Mouse (Mus musculus) embryonic facial prominence, embryonic 11.5 days (tissue): ENCODE data around the gene Hoxc8. TPM values are rescaled to one million over a fixed set of nuclear protein-coding genes. Genes with fewer than 3 reads are reported as not detected.

Experiments
- ATAC-seq: fragments of 200-750 bp; cut with Nextera tagmentation; replicated peaks from 2 replicates; pipeline ENCODE4 v1.8.0; 2017; ENCODE audit warnings: low read depth; ENCODE audit not compliant: insufficient number of reproducible peaks, low FRiP score, low TSS enrichment
- DNase-seq: peaks from one replicate; pipeline ENCODE4 v3.0.0-alpha.2; 2015; ENCODE audit warnings: low spot score
- H3K27ac ChIP-seq: fragments of 300-500 bp; sonication (generic); replicated peaks from 2 replicates; pipeline ENCODE4 v1.5.1; 2014; ENCODE audit warnings: mild to moderate bottlenecking, low read depth, low read length, control low read depth
- H3K27me3 ChIP-seq: fragments of 300-500 bp; sonication (generic); 2 replicates; pipeline ENCODE4 v1.6.1; 2014; ENCODE audit warnings: mild to moderate bottlenecking, low read length, moderate library complexity, mixed read lengths; ENCODE audit not compliant: control insufficient read depth, insufficient read depth
- H3K36me3 ChIP-seq: fragments of 300-500 bp; sonication (generic); replicated peaks from 2 replicates; pipeline ENCODE4 v1.6.1; 2014; ENCODE audit warnings: low read depth, mild to moderate bottlenecking, low read length, moderate library complexity, mixed read lengths; ENCODE audit not compliant: control insufficient read depth, insufficient read depth
- H3K4me1 ChIP-seq: fragments of 300-500 bp; sonication (generic); 2 replicates; pipeline ENCODE4 v1.6.1; 2014; ENCODE audit warnings: low read length, mixed read lengths; ENCODE audit not compliant: control insufficient read depth, insufficient read depth
- H3K4me2 ChIP-seq: fragments of 300-500 bp; sonication (generic); 2 replicates; pipeline ENCODE4 v1.6.1; 2014; ENCODE audit warnings: low read depth, mild to moderate bottlenecking, control low read depth, low read length, moderate library complexity
- H3K4me3 ChIP-seq: fragments of 300-500 bp; sonication (generic); 2 replicates; pipeline ENCODE4 v1.5.1; 2014; ENCODE audit warnings: low read depth, low read length, control low read depth
- H3K9ac ChIP-seq: fragments of 300-500 bp; sonication (generic); replicated peaks from 2 replicates; pipeline ENCODE4 v1.6.1; 2014; ENCODE audit warnings: mild to moderate bottlenecking, control low read depth, low read length
- H3K9me3 ChIP-seq: fragments of 300-500 bp; sonication (generic); replicated peaks from 2 replicates; pipeline ENCODE4 v1.6.1; 2016; ENCODE audit warnings: mild to moderate bottlenecking, low read length, inconsistent platforms, mixed read lengths; ENCODE audit not compliant: control insufficient read depth
- WGBS: fragments of 180-500 bp; shearing (Covaris S2); extraction: QIAGEN DNeasy Blood & Tissue Kit; methylation state at CpG from one replicate; pipeline ENCODE4 v1.1.7; 2014; 5-methylcytosine and 5-hydroxymethylcytosine counted together
- polyA plus RNA-seq: library from polyadenylated mRNA; unstranded; fragments of >200 nt; fragmentation: Nextera tagmentation; extraction: Ambion mirVana; gene quantifications from 2 replicates; pipeline ENCODE4 v1.2.1, GENCODE M21; 2014

The Hoxc8 gene
- polyA plus RNA-seq, 1 experiment from 2014 or later: not detected

DNA sequence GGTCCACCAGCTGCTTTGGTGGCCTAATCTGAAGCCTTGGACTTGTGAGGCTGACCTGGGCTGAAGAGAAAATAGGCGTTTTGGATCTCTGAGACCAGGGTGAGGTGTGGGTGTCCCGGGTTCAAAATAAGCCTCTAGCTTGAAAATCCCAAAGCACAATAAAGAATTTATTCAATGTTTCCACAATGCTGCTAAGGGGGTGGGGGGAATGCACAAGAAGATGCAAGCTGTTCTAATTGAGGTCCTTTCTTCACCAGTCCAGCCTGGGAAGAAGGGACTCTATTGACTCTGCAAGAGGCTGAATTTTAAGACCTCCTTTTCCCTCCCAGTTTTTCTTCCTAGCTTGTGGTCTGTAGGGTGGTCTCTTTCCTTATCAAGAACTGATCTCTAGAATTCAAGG is 39.5 kb upstream of the Hoxc8 start:
- ATAC-seq (no peak), DNase-seq (no peak)
- Histone ChIP-seq H3K27ac (no peak overlapping the region), H3K9ac (no peak overlapping the region), H3K27me3 (peaks cover 98% of the 10 kb centered on the region), H3K9me3 (no peaks in the 10 kb centered on the region), H3K36me3 (no peaks in the 10 kb centered on the region), H3K4me2 (no peak overlapping the region), H3K4me1 (no peaks in the 10 kb centered on the region), H3K4me3 (no peak overlapping the region)
- 8% methylated on average over 2 of the region's 2 CpGs for WGBS

DNA sequence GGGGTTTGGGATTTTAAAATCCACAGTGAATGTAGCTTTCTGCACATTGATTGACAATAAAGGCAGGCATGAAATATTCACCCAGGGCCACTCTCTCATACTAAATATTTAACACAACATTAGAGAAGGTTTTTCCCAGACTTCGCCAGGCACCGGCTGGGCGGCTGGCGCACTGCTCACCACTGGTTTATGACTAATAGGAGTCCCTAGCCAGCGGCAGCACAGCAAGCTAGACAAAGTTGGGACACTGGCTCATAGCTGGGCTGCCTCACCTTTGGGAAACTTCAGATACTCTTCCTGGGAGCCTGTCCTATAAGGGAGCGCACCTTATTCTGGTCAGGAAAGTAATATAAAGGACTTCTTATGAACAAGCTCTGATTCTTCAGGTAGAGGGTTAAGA is 36.8 kb upstream of the Hoxc8 start:
- Histone ChIP-seq H3K36me3 (no peaks in the 10 kb centered on the region), H3K27ac (no peak overlapping the region), H3K9me3 (no peaks in the 10 kb centered on the region), H3K9ac (no peak overlapping the region), H3K27me3 (peaks cover 96% of the 10 kb centered on the region), H3K4me2 (no peak overlapping the region), H3K4me1 (no peaks in the 10 kb centered on the region), H3K4me3 (no peak overlapping the region)
- DNase-seq (no peak), ATAC-seq (no peak)
- WGBS: 5% methylated on average over 6 of the region's 6 CpGs

DNA sequence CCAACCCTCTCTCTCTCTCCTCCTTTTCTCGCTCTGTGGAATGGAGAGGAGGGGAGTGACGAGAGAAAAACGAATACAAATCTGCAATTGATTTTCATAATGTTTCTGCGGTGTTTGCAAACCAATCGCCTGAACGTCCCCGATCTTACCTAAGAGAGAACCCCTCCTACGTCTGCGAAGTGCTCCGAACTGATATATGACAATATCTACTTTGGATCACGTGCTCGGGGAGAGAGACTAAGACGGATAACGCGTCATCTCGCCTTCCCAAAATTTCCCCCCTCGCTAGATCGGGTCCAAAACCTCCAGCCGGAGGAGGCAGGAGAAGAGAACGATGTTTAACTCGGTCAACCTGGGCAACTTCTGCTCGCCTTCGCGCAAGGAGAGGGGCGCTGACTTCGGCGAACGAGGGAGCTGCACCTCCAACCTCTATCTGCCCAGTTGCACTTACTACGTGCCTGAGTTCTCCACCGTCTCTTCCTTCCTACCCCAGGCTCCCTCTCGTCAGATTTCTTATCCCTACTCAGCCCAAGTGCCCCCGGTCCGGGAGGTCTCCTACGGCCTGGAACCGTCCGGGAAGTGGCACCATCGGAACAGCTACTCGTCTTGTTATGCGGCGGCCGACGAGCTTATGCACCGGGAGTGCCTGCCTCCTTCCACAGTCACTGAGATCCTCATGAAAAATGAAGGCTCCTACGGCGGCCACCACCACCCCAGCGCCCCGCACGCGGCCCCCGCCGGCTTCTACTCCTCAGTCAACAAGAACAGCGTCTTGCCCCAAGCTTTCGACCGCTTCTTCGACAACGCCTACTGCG is 36.0 kb upstream of the Hoxc8 start, which contains the start of gene Hoxc11:
Gene Hoxc11, plus strand, starts transcription at position 236 of the 815 bp plus-strand sequence.
- Histone ChIP-seq H3K36me3 (no peaks in the 10 kb centered on the region), H3K4me3 (no peak within 1 kb of the TSS), H3K4me2 (no peak within 1 kb of the TSS), H3K4me1 (no peaks in the 10 kb centered on the region), H3K9ac (no peak within 1 kb of the TSS), H3K9me3 (no peaks in the 10 kb centered on the region), H3K27ac (no peak within 1 kb of the TSS), H3K27me3 (peaks cover 92% of the 10 kb centered on the region)
- WGBS: 1% methylated on average over 56 of the region's 57 CpGs
- DNase-seq (no peak), ATAC-seq (no peak)

DNA sequence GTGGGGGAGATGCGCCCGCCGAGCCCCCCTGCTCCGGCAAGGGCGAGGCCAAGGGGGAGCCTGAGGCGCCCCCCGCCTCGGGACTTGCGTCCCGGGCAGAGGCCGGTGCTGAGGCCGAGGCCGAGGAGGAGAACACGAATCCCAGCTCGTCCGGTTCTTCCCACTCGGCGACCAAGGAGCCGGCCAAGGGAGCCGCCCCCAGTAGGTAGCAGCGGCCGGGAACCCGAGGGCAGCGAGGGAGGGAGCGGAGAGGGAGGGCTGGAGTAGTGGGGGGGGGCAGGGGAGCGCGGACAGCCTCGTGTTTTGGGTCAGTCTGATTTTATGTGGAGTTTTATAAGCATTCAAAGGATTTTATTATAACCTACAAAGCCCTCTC is 35.4 kb upstream of the Hoxc8 start:
- H3K36me3 ChIP-seq: no peaks in the 10 kb centered on the region
- H3K9ac ChIP-seq: no peak overlapping the region
- no peak overlapping the region for H3K27ac ChIP-seq
- no peaks in the 10 kb centered on the region for H3K4me1 ChIP-seq
- no peak overlapping the region for H3K4me3 ChIP-seq
- H3K27me3 ChIP-seq: peaks cover 92% of the 10 kb centered on the region
- DNase-seq (no peak), ATAC-seq (no peak)
- no peak overlapping the region for H3K4me2 ChIP-seq
- WGBS: under 1% methylated on average over 28 of the region's 28 CpGs
- H3K9me3 ChIP-seq: no peaks in the 10 kb centered on the region

DNA sequence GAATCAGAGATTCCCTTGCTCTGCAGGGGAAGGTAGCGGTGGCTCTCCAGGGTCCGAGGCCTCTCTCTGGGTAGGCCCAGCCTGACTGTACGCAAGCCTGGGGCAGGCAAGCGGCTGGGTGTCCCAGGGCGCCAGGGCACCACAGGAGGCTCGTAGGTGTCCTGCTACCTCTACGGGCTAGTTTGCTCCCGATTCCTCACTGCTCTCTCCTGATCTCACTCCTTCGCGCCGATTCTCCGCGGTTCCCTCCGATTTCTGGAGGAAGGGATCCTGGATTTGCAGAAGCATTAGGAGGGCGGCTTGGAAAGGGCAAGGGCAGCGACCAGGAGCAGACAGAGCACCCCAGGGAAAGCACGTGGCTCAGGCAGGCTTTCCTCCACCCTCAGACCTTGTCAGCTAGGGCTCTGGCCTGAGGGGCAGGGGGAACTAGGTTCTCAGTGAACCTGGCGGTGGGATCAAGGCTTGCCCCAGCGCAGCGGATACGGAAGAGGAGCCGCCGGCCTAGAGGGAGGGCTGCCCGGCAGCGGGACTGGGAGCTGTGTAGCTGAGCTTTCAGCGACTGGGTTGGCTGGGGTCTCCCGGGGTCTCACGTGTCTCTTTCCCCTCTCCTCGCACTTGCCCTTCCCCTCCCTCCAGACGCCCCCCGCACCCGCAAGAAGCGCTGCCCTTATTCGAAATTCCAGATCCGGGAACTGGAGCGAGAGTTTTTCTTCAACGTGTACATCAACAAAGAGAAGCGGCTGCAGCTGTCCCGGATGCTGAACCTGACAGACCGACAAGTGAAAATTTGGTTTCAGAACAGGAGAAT is 34.4 kb upstream of the Hoxc8 start:
- H3K9ac ChIP-seq: no peak overlapping the region
- peaks cover 92% of the 10 kb centered on the region for H3K27me3 ChIP-seq
- H3K4me1 ChIP-seq: no peaks in the 10 kb centered on the region
- H3K36me3 ChIP-seq: no peaks in the 10 kb centered on the region
- no peaks in the 10 kb centered on the region for H3K9me3 ChIP-seq
- H3K27ac ChIP-seq: no peak overlapping the region
- ATAC-seq (no peak), DNase-seq (no peak)
- H3K4me2 ChIP-seq: no peak overlapping the region
- WGBS: under 1% methylated on average over 40 of the region's 40 CpGs
- H3K4me3 ChIP-seq: no peak overlapping the region

DNA sequence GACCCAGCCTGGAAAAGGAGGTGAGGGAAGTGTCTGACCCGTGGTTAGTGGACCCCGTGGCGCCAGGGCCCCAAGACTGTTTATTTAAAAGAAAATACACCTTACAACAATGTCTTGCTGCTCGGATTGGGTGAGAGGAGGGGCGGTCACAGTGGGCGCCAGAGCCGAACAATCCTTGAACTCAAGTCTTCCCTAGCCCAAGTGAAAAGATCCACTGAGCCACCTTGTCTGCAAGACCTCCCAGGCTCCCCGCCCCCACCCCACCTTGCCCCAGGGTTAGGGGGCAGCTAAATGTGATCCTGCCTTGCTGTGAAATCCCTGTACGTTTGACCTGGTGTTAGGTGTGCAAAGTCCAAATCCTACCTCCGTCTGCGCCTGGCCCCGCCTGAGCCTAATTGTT is 33.5 kb upstream of the Hoxc8 start:
- H3K9ac ChIP-seq: no peak overlapping the region
- WGBS: 1% methylated on average over 12 of the region's 12 CpGs

DNA sequence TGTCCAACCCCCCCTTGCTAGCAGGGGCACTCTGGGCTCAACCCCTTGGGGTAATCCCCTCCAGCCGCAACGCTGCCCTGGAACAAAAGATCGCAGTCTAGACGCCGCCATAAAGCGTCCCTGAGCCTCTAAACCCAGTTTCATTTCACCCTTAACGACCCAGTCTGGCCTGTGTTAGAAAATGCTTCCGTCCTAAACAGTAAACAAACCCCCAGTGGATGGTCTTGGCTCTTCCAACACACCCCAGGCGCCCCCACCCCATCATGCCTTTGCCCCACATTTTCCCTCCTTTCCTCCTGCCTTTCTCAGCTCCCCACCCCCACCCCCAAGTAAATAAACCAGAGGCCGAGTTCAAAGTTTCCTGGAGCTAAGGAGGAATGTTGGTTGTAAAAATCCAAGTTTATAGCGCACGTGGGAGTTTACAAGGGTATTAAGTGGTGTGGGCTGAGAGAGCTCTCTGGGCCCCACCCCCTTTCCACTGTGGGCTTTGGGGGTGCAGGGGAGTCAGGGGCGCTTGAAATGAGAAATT is 30.7 kb upstream of the Hoxc8 start:
- under 1% methylated on average over 13 of the region's 13 CpGs for WGBS
- Histone ChIP-seq H3K27ac (no peak overlapping the region), H3K36me3 (no peaks in the 10 kb centered on the region)

More for the DNA sequence above, 33.5 kb upstream of the Hoxc8 start:
- DNase-seq: no peak
- Histone ChIP-seq H3K4me1 (no peaks in the 10 kb centered on the region), H3K4me2 (no peak overlapping the region), H3K9me3 (no peaks in the 10 kb centered on the region), H3K36me3 (no peaks in the 10 kb centered on the region), H3K27ac (no peak overlapping the region), H3K4me3 (no peak overlapping the region), H3K27me3 (peaks cover 90% of the 10 kb centered on the region)
- no peak for ATAC-seq

DNA sequence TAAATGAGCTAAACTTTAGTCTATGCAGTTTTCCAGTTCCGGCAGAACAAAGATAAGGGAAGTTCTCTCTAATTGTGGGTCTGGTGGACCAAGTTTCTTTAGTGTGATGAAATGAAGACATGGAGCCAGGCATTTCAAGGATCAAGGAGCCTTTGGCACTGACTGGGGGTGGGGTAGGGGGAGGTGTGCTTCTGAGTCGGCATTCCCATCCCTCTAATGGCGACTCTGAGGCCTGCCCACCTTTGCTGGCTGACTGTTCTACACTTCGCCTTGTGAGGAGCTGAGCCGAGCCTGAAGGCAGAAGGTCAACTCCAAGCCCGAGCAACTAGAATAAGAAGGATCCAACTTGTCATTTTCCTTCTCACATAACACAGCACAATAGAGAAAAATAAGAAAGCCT is 28.7 kb upstream of the Hoxc8 start:
- DNase-seq (no peak), ATAC-seq (no peak)
- no peaks in the 10 kb centered on the region for H3K36me3 ChIP-seq
- peaks cover 87% of the 10 kb centered on the region for H3K27me3 ChIP-seq
- H3K4me2 ChIP-seq: no peak overlapping the region
- no peaks in the 10 kb centered on the region for H3K9me3 ChIP-seq
- H3K27ac ChIP-seq: no peak overlapping the region
- H3K4me3 ChIP-seq: no peak overlapping the region
- 1% methylated on average over 6 of the region's 6 CpGs for WGBS
- H3K9ac ChIP-seq: no peak overlapping the region
- H3K4me1 ChIP-seq: no peaks in the 10 kb centered on the region

More for the DNA sequence above, 30.7 kb upstream of the Hoxc8 start:
- DNase-seq (no peak), ATAC-seq (no peak)
- Histone ChIP-seq H3K9me3 (no peaks in the 10 kb centered on the region), H3K4me2 (no peak overlapping the region), H3K9ac (no peak overlapping the region), H3K27me3 (peaks cover 86% of the 10 kb centered on the region), H3K4me3 (no peak overlapping the region), H3K4me1 (no peaks in the 10 kb centered on the region)
